Mouse (Mus musculus) layer of hippocampus, adult 8-10 months (tissue): ENCODE measurements around the gene Ccer2. TPM values are rescaled to one million over a fixed set of nuclear protein-coding genes. Genes with fewer than 3 reads are reported as not detected.

Experiments used
- DNase-seq, 2 experiments: peaks; one replicate each; pipeline ENCODE4 v3.0.0; 2022; ENCODE audit warnings: low spot score in 2 of 2
- total RNA-seq, 4 experiments: library from RNA; stranded (reverse); gene quantifications; 2 replicates each; pipeline ENCODE4 v1.2.4; 2022

Gene Ccer2
- total RNA-seq, 4 experiments from 2014 or later = 0.32 to 1.4 (median 0.87) TPM

DNA sequence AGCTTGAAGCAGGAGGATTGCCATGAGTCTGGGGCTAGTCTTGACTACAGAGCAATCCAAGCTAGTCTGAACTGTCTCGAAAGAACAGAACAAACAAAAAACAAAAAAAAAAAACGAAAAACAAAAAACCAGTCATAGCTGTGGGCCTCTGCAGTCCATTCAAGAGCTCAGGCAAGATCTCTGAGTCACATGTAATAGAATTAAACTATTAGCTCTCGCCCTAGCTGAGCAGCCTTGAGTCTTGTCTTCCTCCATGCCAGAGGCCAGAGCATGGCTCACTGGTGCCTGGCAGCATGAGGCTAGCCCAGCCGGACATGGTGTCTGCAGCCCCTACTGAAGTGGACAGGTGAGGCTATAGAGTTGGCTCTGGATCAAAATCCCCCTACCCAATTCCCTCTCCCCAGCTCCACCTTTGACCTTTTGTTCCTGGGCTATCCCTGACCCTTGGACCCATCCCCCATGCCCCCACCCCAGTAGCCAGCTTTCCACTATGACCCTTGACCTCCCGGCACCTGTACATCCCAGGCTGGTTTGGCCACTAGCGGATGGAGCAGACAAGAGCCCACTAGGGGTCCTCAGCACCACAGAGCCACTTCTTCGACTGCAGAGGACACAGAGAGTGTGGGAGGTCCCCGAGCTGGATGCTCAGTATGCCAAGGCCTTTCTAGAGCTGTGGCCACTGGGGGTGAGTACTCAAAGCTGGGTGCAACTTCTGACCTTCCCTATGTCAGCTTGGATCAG is 34.3 kb downstream of the Ccer2 start:
- no peak for DNase-seq

GRCm38 (mm10) chr7:28791706-28792105 is 35.7 kb downstream of the Ccer2 start:
- DNase-seq = no peak

- no peak for DNase-seq
Measured at GRCm38 (mm10) chr7:28792391-28793185, 36.6 kb downstream of the Ccer2 start.

- no peak for DNase-seq
Measured at GRCm38 (mm10) chr7:28793834-28794233, 37.9 kb downstream of the Ccer2 start.

GRCm38 (mm10) chr7:28794496-28794895 is 38.5 kb downstream of the Ccer2 start:
- DNase-seq = no peak

- DNase-seq = no peak
Measured at GRCm38 (mm10) chr7:28795832-28796231, 39.9 kb downstream of the Ccer2 start.

GRCm38 (mm10) chr7:28796562-28796975 is 40.6 kb downstream of the Ccer2 start:
- peak in 1 of 2 experiments; percentile 76 for DNase-seq

GRCm38 (mm10) chr7:28799994-28800393 is 44.0 kb downstream of the Ccer2 start:
- no peak for DNase-seq

DNA sequence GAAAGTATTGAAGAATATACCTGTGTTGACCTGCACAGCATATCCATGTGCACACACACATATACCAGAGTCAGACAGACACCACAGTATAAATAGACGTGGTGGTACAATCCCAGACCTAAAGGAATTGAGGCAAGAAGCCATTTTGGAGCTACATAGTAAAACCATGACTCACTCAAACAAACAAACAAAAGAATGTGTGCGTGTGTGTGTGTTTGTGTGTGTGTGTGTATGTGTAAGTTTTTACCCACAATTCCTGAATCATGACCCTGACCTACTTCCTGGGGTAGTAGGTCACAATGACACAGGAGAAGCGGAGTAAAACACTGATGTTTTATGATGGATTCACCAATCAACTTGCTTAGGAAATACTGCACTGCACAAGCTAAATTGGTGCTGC is 45.5 kb downstream of the Ccer2 start:
- no peak for DNase-seq

DNA sequence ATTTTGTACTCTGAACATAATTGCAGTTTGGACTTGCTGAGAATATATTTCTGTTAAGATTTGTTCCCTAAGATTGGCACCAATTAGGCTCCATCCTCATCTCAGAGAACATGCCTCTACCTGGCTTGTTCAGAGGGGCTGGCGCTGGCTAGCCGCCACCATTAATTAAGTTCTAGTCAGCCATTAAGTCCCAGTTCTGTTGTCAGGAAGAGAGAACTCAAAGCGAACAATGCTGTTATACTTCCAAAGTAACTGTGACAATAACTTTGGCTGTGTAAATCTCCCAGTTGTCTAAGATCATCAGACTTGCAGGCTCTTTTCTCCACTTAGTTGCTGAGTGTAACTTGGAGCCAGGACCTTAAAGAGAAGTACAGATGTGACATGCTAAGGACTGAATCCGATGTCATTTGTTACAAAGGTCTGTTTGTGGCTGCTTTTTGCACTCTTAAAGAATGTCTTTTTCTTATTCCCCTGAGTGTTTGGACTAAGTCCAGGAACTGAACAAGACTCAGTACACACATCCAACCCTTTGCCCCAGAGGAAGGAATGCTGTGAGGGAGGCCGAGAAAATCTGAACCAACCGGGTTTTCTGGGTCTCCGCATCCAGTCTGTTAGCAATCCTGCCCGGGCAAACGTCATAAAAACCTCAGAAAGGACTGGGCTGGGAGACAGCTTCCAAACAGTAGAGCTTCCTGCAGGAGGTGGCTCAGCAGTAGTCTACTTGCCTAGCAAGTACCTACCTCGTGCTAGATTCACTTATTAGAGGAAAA is 46.1 kb downstream of the Ccer2 start:
- DNase-seq = no peak

DNA sequence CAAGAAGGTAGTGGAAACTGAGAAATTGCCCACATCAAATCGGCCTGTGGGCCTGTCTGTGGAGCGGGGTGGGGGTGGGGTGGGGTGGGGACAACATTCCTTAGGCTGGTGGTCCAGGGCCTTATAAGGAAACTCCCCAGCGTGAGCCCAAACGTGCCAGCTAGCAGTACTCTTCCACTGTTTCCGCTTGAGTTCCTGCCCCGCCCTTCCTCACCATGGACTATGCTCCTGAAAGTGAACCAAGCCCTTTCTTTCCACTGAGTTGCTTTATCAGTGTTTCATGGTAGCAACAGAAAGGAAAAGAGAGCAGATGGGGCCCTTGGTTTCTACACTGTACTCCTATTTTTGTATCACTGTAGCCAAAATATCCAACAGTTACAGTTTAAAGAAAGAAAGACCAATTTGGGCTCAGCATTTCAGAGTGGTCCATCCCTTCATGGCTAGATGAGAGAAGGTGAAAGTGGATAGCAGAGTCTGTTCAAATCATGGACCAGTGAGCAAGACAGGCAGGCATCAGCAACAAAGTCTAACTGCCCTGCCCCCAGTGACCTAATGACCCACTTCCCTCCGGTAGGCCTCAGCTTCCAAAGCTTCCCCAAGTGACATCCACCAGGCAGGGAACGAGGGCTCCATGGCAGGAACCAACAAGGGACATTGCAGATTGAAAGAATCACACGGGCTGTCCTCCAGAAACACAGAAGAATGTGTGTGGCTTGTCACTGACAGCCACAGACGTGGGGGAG is 47.0 kb downstream of the Ccer2 start:
- DNase-seq = no peak

- no peak for DNase-seq
Measured at GRCm38 (mm10) chr7:28803756-28804155, 47.8 kb downstream of the Ccer2 start.

DNA sequence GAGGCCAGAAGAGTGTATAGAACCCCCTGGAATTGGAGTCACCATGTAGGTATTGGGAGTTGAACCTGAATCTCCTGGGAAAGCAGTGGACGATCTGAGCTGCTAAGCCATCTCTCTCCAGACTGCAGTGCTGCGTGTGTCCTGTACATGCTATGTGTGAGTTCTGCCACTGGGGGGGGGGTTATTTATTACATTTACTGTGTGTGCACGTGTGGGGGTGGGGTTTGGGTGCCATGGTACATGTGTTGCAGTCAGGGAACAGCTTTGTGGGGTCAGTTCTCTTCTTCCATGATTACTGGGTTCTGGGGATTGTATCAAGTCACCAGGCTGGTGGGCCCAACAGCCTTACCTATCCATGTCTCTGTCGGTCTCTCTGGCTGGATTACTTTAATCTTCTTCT is 50.9 kb downstream of the Ccer2 start:
- DNase-seq = no peak

DNA sequence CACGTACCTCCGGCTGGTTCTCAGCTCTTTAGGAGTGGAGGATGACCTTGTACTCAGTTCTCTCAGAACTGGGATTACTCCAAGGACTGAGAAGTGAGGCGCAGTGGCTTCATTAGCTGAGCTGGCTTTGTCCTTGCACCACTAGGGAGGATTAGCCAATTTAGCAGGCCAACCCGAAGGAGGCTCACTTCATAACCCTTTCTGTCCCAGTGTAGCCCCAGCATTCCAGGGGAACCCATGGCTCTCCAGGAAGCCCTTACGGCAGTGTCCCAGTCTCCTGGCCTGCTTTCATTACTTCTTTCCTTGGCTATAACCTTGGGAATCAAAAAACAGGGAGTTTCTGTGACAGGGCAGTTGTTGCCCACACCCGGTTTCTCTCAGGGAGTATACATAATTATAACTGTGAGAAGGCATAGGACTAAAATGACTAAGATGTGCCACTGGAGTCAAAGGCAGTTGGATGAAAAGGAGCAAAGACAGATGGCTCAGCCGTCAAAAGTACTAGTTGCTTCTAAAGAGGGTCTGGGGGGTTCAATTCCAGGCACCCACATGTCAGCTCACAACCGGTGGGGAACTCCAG is 51.8 kb downstream of the Ccer2 start:
- DNase-seq = no peak

GRCm38 (mm10) chr7:28808221-28808941 is 52.4 kb downstream of the Ccer2 start, which contains the start of gene Hnrnpl:
TSS of gene Hnrnpl (plus strand) at chr7:28808541.
- DNase-seq = no peak

Other genes with a start within 250 kb of the Ccer2 start
- not detected for gene Ifnl2, start 245.7 kb upstream of the Ccer2 start, total RNA-seq
- gene Ifnl3, start 233.3 kb upstream of the Ccer2 start, total RNA-seq = not detected
- not detected for gene Sycn, start 215.3 kb upstream of the Ccer2 start, total RNA-seq
- gene Nccrp1, start 208.9 kb upstream of the Ccer2 start, total RNA-seq = under 1 TPM in 1 of 4 experiments, not detected in 3; 0.36 TPM
- gene Samd4b, start 158.0 kb upstream of the Ccer2 start, total RNA-seq = 10 to 100 TPM; 62.6 to 73.9 (median 66.2) TPM
- gene Pak4, start 158.0 kb upstream of the Ccer2 start, total RNA-seq = 10 to 100 TPM; 12.2 to 14.2 (median 13.1) TPM
- gene Acp7, start 124.8 kb upstream of the Ccer2 start, total RNA-seq = 1 to 10 TPM; 2.2 to 3.8 (median 2.4) TPM
- 10 to 100 TPM; 16.1 to 30.5 (median 22.7) TPM for gene Fbxo27, start 63.3 kb upstream of the Ccer2 start, total RNA-seq
- 1 to 10 TPM in 3 of 4 experiments, under 1 TPM in 1; 0.74 to 2.0 (median 1.8) TPM for gene Fbxo17, start 39.4 kb upstream of the Ccer2 start, total RNA-seq
- 10 to 100 TPM; 51.7 to 65.6 (median 53.9) TPM for gene Mrps12, start 14.4 kb upstream of the Ccer2 start, total RNA-seq
- 10 to 100 TPM; 11.2 to 13.9 (median 12.0) TPM for gene Sars2, start 14.2 kb upstream of the Ccer2 start, total RNA-seq
- gene Sirt2, start 10.6 kb downstream of the Ccer2 start, total RNA-seq = 100 to 1,000 TPM; 129 to 157 (median 142) TPM
- 10 to 100 TPM; 23.0 to 25.5 (median 24.7) TPM for gene Nfkbib, start 11.3 kb downstream of the Ccer2 start, total RNA-seq
- gene Rinl, start 32.8 kb downstream of the Ccer2 start, total RNA-seq = 1 to 10 TPM; 2.5 to 5.3 (median 3.8) TPM
- 100 to 1,000 TPM; 403 to 453 (median 434) TPM for gene Hnrnpl, start 52.4 kb downstream of the Ccer2 start, total RNA-seq
- gene Ech1, start 69.0 kb downstream of the Ccer2 start, total RNA-seq = 10 to 100 TPM; 64.2 to 77.6 (median 67.7) TPM
- 1 to 10 TPM; 2.4 to 6.9 (median 4.9) TPM for gene Lgals4, start 77.7 kb downstream of the Ccer2 start, total RNA-seq
- not detected for gene Lgals7, start 107.7 kb downstream of the Ccer2 start, total RNA-seq
- under 1 TPM; 0.25 to 0.61 (median 0.41) TPM for gene Capn12, start 125.2 kb downstream of the Ccer2 start, total RNA-seq
- gene Actn4, start 206.2 kb downstream of the Ccer2 start, total RNA-seq = 100 to 1,000 TPM; 136 to 138 (median 137) TPM
- gene Eif3k, start 225.7 kb downstream of the Ccer2 start, total RNA-seq = 100 to 1,000 TPM; 182 to 214 (median 197) TPM
- 1 to 10 TPM; 1.3 to 3.5 (median 1.7) TPM for gene Map4k1, start 225.9 kb downstream of the Ccer2 start, total RNA-seq